Mouse (Mus musculus) limb, embryonic 14.5 days (tissue): Measurements from ENCODE around the gene Trim13. TPM values are rescaled to one million over a fixed set of nuclear protein-coding genes. Genes with fewer than 3 reads are reported as not detected.

Source experiments
- ATAC-seq: fragments of 200-750 bp; cut with Nextera tagmentation; 2 replicates; pipeline ENCODE4 v1.8.0; 2017; ENCODE audit warnings: low read depth, moderate number of reproducible peaks, moderate TSS enrichment; ENCODE audit not compliant: low FRiP score
- DNase-seq: peaks from one replicate; pipeline ENCODE4 v3.0.0-alpha.2; 2015; ENCODE audit warnings: low spot score
- H3K27ac ChIP-seq: fragments of 300-500 bp; sonication (generic); replicated peaks from 2 replicates; pipeline ENCODE4 v1.5.1; 2014; ENCODE audit warnings: low read depth, mild to moderate bottlenecking, low read length, moderate library complexity, mixed read lengths
- H3K27me3 ChIP-seq: fragments of 300-500 bp; sonication (generic); 2 replicates; pipeline ENCODE4 v1.6.1; 2014; ENCODE audit warnings: low read length, mixed read lengths; ENCODE audit not compliant: control insufficient read depth, insufficient read depth
- H3K36me3 ChIP-seq: fragments of 300-500 bp; sonication (generic); 2 replicates; pipeline ENCODE4 v1.6.1; 2014; ENCODE audit warnings: mild to moderate bottlenecking, low read length, moderate library complexity, mixed read lengths; ENCODE audit not compliant: control insufficient read depth, insufficient read depth
- H3K4me1 ChIP-seq: fragments of 300-500 bp; sonication (generic); 2 replicates; pipeline ENCODE4 v1.6.1; 2014; ENCODE audit warnings: antibody characterized with exemption, low read length, mixed read lengths; ENCODE audit not compliant: control insufficient read depth, insufficient read depth
- H3K4me2 ChIP-seq: fragments of 300-500 bp; sonication (generic); replicated peaks from 2 replicates; pipeline ENCODE4 v1.6.1; 2014; ENCODE audit warnings: low read depth, mild to moderate bottlenecking, low read length, moderate library complexity; ENCODE audit not compliant: severe bottlenecking
- H3K4me3 ChIP-seq: fragments of 300-500 bp; sonication (generic); replicated peaks from 2 replicates; pipeline ENCODE4 v1.5.1; 2014; ENCODE audit warnings: low read length
- H3K9ac ChIP-seq: fragments of 300-500 bp; sonication (generic); 2 replicates; pipeline ENCODE4 v1.6.1; 2014; ENCODE audit warnings: mild to moderate bottlenecking, low read depth, low read length, moderate library complexity; ENCODE audit not compliant: severe bottlenecking
- H3K9me3 ChIP-seq: fragments of 300-500 bp; sonication (generic); 2 replicates; pipeline ENCODE4 v1.6.1; 2016; ENCODE audit warnings: low read length; ENCODE audit not compliant: control insufficient read depth
- POLR2A ChIP-seq: fragments of 200-500 bp; IDR thresholded peaks from 2 replicates; pipeline ENCODE4 v1.8.0; 2012; ENCODE audit warnings: inconsistent platforms, mild to moderate bottlenecking, moderate library complexity, borderline replicate concordance; ENCODE audit not compliant: insufficient read depth, insufficient read length; ENCODE audit errors: extremely low read depth
- WGBS: fragments of 180-500 bp; shearing (Covaris S2); extraction: QIAGEN DNeasy Blood & Tissue Kit; methylation state at CpG from one replicate; pipeline ENCODE4 v1.1.7; 2014; 5-methylcytosine and 5-hydroxymethylcytosine counted together
- microRNA counts: library from miRNA; unstranded; fragments of <30 nt; microRNA quantifications from one replicate; lab custom pipeline; 2016
- microRNA-seq: library from miRNA; unstranded; fragments of <30 nt; microRNA quantifications from one replicate; pipeline ENCODE4, GENCODE M21; 2016
- polyA plus RNA-seq, 2 experiments: library from polyadenylated mRNA; depleted of rRNA in 1 of 2; stranded (reverse) in 1 of 2; unstranded in 1 of 2; fragments of >200 nt; fragmentation: Nextera tagmentation in 1 of 2; extraction: Ambion mirVana in 1 of 2; gene quantifications; 2 replicates each; pipeline versions ENCODE4 v1.2.1 to v1.2.3; 2012 to 2014

The Trim13 gene
- polyA plus RNA-seq, 2 experiments = 15.6 to 24.0 TPM

DNA sequence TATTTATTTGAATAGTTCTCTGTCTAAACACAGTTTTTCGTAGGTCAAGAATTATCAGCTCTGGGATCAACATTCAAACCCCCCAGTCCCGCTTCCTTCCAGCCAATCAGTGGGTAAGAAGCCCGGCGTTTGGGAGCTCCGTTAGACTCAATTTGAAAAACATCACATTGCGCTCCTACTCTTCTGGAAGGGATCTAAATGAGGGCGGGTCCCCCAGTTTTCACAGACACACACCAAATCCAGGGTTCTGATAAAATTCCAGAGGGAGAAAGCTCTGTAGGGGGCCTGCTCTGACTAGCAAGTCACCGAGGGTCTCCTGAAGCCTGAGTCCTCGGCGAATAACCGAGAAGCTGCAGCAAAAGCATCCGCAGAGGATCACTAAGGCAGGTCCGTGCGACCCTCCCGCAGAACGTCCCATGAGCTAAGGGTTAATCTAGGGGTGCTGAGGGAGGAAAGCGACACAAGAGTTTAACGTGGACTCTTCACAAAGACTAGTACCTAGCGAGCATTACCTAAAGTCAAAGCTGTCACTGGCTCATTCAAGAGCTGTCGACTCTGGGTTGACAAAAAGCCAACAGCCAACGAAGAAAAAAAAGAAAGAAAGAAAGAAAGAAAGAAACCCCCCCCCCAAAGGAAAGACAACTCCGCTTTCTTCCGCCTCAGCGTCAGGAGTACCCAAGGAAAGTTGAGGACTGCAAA, 49.3 kb downstream of the Trim13 start:
- H3K4me2 ChIP-seq = peak overlapping the region; percentile 79
- 0 out of 2 replicates have a peak, but pooled peaks cover 2% of the 10 kb centered on the region for H3K4me1 ChIP-seq
- 1% methylated on average over 24 of the region's 24 CpGs for WGBS
- TF ChIP-seq POLR2A = no peak
- H3K27ac ChIP-seq = peak overlapping the region; percentile 96
- H3K9ac ChIP-seq = peak overlapping the region; percentile 95
- DNase-seq (peak; percentile 64), ATAC-seq (no peak)
- no peaks in the 10 kb centered on the region for H3K36me3 ChIP-seq
- H3K4me3 ChIP-seq = peak overlapping the region; percentile 72
- H3K27me3 ChIP-seq = no peaks in the 10 kb centered on the region
- H3K9me3 ChIP-seq = no peaks in the 10 kb centered on the region

DNA sequence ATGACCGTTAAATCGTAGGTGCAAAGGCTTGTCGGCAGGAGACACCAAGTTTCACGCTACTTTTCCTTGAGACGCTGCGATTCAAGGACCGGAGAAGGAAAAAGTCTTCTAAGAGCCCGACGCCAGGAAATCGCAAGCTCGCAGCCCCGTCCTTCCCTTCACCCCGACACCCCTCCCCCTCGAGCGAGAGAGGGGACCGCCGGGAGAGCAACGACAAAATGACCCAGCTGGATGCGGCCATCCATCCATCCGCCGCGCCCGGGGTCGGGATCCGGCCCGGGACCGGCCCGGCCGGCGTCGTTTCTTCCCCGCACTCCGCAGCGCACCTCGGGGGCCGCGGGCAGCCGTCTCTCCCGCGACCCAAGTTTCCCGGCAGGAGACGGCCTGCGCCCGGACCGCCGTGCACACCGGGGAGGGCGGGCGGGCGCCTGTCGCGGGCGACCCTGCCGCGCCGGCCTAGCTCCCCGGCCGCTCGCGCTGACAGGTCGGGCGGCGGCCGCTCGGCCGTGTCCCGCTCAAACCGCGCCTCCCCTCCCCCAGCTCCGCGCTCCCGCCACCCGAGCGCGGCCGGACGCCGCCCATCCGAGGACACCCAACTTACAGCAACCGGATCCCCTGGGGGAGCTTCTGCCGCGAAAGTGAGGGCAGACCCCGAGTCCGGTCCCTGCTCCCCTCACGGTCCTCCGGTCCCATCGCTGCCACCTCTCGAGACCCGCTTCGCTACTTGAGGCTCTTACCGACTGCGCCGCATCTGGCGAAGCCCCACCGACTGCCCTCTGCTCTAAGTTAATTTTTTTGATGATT, 50.0 kb downstream of the Trim13 start:
- under 1% methylated on average over 51 of the region's 95 CpGs for WGBS
- Histone ChIP-seq H3K36me3 (no peaks in the 10 kb centered on the region), H3K27ac (peak overlapping the region; percentile 96), H3K4me3 (peak overlapping the region; percentile 72), H3K9me3 (no peaks in the 10 kb centered on the region), H3K27me3 (no peaks in the 10 kb centered on the region), H3K9ac (peak overlapping the region; percentile 95), H3K4me2 (peak overlapping the region; percentile 79), H3K4me1 (0 out of 2 replicates have a peak, but pooled peaks cover 2% of the 10 kb centered on the region)
- ATAC-seq (peak; percentile 48), DNase-seq (peak; percentile 45)
- TF ChIP-seq POLR2A = no peak

DNA sequence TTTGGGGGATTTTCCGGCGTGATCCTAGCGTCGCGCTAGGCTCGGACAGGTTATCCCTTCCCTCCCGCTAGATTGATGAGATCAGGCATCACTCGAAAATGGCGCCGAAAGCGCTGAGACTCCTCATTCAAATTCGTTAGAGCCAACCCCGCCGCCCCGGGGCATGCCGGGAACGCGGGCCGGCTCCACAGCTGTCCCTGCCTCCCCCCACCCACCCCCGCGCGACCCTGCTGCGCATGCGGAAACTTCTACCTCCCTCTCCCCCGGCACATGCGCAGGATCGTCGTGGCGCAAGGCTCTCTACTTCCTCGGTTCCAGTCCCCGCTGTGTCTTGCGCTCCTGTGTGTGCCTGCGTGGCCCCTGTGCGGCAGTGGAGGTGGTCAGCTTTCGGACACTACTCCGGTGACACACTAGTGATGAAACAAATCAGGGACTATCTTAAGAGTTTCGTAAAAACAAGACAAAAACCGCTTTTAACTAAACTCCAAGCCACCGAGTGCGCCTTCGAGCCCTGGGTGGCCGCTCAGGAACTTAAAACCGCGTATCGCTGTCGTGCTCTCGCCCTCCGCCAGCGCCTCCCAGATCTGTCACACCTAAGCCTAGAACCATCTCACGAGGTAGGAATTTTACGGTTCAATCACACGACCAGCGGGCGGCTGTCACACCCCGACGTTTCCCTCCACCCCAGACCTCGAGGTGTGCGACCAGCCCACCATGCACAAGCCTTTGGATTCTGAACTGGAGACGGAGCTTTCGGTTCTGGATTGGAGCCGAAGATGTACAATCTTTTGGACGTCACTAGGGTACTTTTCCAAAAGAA, 50.8 kb downstream of the Trim13 start:
- Histone ChIP-seq H3K9me3 (no peaks in the 10 kb centered on the region), H3K27me3 (no peaks in the 10 kb centered on the region), H3K36me3 (no peaks in the 10 kb centered on the region), H3K27ac (peak overlapping the region; percentile 96), H3K4me2 (peak overlapping the region; percentile 79), H3K4me1 (0 out of 2 replicates have a peak, but pooled peaks cover 2% of the 10 kb centered on the region), H3K4me3 (peak overlapping the region; percentile 72), H3K9ac (peak overlapping the region; percentile 95)
- DNase-seq (peak; percentile 99), ATAC-seq (peak; percentile 90)
- 2% methylated on average over 58 of the region's 62 CpGs for WGBS
- no peak for TF ChIP-seq POLR2A

DNA sequence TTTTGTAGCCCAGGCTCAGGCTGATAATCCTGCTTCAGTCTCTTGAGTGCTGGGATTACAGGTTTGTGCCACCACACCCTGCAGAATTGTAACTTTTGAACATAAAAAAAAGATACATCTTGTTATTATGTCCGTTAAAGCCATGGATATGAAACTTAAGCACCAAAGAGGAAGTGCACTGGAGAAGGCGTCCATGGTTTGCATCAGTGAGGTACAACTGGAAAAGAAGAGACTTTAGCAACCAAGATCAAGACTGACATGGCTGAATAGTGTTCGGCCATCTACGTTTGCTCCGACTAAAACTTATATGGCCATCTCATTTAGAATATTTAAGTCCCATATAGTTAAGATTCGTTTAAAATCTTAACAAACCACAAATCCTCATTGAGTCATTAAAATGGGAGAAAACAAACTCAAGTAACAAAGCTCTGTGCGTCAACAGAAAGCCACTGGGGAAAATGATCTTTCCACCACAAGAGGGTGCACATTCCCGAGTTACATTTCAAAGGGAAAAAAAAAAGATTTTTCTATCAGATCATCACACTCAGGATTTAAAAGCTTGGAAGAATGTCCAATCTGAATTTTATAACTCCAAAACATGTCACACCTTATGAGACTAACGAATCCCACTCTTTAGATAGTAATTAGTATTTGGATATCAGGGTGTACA, 52.4 kb downstream of the Trim13 start:
- Histone ChIP-seq H3K4me1 (0 out of 2 replicates have a peak, but pooled peaks cover 2% of the 10 kb centered on the region), H3K4me2 (no peak overlapping the region), H3K36me3 (no peaks in the 10 kb centered on the region), H3K9ac (no peak overlapping the region), H3K27ac (no peak overlapping the region), H3K9me3 (no peaks in the 10 kb centered on the region), H3K4me3 (no peak overlapping the region), H3K27me3 (no peaks in the 10 kb centered on the region)
- DNase-seq = peak; percentile 61
- no peak for TF ChIP-seq POLR2A
- 39% methylated on average over 9 of the region's 9 CpGs for WGBS
- no peak for ATAC-seq

MicroRNA genes within 50 kb of the gene (microRNA counts, 519-probe panel; counts per million panel counts)
- 4,624 counts per million, percentile 92 among the panel's probes with 10 or more counts for microRNA mmu-miR-15a (lab: Ali Mortazavi, UCI)
- microRNA mmu-miR-16 (lab: Ali Mortazavi, UCI) = 5,361 counts per million, percentile 99 among the panel's probes with 10 or more counts

Small RNA genes lying within 50 kb of the gene (microRNA-seq; reads per million reads assigned to microRNA genes)
- gene Mir15a (3,530 reads per million, percentile 85 among the genes with 10 or more reads in this experiment), gene Mir16-1 (2,609 reads per million, percentile 82 among the genes with 10 or more reads in this experiment)

Other genes with a start within 250 kb of the Trim13 start
- gene Ebpl, start 237.8 kb upstream of the Trim13 start, polyA plus RNA-seq (2012; rRNA removed) = 4.8 and 5.4 TPM in 2 replicates
- 13.6 and 14.5 TPM in 2 replicates for gene Ebpl, start 237.8 kb upstream of the Trim13 start, polyA plus RNA-seq (2014; fragmentation: Nextera tagmentation; extraction: Ambion mirVana)
- 26.6 and 30.8 TPM in 2 replicates for gene Kpna3, start 158.4 kb upstream of the Trim13 start, polyA plus RNA-seq (2012; rRNA removed)
- 53.0 and 56.1 TPM in 2 replicates for gene Kpna3, start 158.4 kb upstream of the Trim13 start, polyA plus RNA-seq (2014; fragmentation: Nextera tagmentation; extraction: Ambion mirVana)
- 11.6 and 12.4 TPM in 2 replicates for gene Spryd7, start 41.4 kb upstream of the Trim13 start, polyA plus RNA-seq (2012; rRNA removed)
- 22.4 and 24.5 TPM in 2 replicates for gene Spryd7, start 41.4 kb upstream of the Trim13 start, polyA plus RNA-seq (2014; fragmentation: Nextera tagmentation; extraction: Ambion mirVana)
- 0.23 and 0.29 TPM in 2 replicates for gene Kcnrg, start 9.2 kb downstream of the Trim13 start, polyA plus RNA-seq (2012; rRNA removed)
- 1.2 and 1.5 TPM in 2 replicates for gene Kcnrg, start 9.2 kb downstream of the Trim13 start, polyA plus RNA-seq (2014; fragmentation: Nextera tagmentation; extraction: Ambion mirVana)